Comparison of ENCODE assay signal across 14 mouse cellular contexts in genomic region chr7:72738324-72738944, GRCm38 (mm10).
A peak's percentile ranks its signal among the peaks of the same experiment; 100 is the strongest.
DNase-seq lines count a peak whose midpoint lies in the region; ATAC-seq and TF ChIP-seq lines count a peak whose summit lies in the region.
"Had no signal": no experiment of that assay in that cellular context is flagged by ENCODE, and none has a peak within 500 bp of the region (broad histone marks: within the 10 kb centered on the region; RNA-seq: fewer than 3 reads in every experiment).

No protein-coding gene starts in this region.

- no peak for TF ChIP-seq CTCF in intestine, postnatal 0 days (IDR thresholded peaks at IDR 0.05; ENCODE audit: low read depth)

- H3K4me2 ChIP-seq in intestine, embryonic 15.5 days (replicated peaks): no peak overlapping the region
- no peak overlapping the region for H3K4me2 ChIP-seq in intestine, postnatal 0 days (replicated peaks; ENCODE audit: low read depth)

- no peaks in the 10 kb centered on the region for H3K9me3 ChIP-seq in intestine, embryonic 15.5 days
- H3K9me3 ChIP-seq in intestine, postnatal 0 days (ENCODE audit: control insufficient read depth): no peaks in the 10 kb centered on the region
- no peaks in the 10 kb centered on the region for H3K9me3 ChIP-seq in midbrain, embryonic 10.5 days (replicated peaks)

- H3K4me1 ChIP-seq in intestine, embryonic 15.5 days (replicated peaks): no peaks in the 10 kb centered on the region
- no peaks in the 10 kb centered on the region for H3K4me1 ChIP-seq in intestine, postnatal 0 days (replicated peaks; ENCODE audit: control insufficient read depth, insufficient read depth, low read length)
- H3K4me1 ChIP-seq in midbrain, embryonic 10.5 days: peaks cover 17% of the 10 kb centered on the region

- H3K36me3 ChIP-seq in intestine, embryonic 15.5 days: no peaks in the 10 kb centered on the region
- no peaks in the 10 kb centered on the region for H3K36me3 ChIP-seq in intestine, postnatal 0 days (ENCODE audit: control insufficient read depth, insufficient read depth)
- H3K36me3 ChIP-seq in midbrain, embryonic 10.5 days: no peaks in the 10 kb centered on the region

- DNase-seq in forelimb bud, embryonic 11.5 days (ENCODE audit: low read depth, low spot score): peak; percentile 48
- peak; percentile 16 for DNase-seq in midbrain, embryonic 10.5 days (ENCODE audit: low spot score)
- peak; percentile 26 for DNase-seq in retina, embryonic 14.5 days (ENCODE audit: low spot score)
- DNase-seq in layer of hippocampus, adult 8-10 months (ENCODE audit: low spot score in 2 of 2): no peak
- no peak for DNase-seq in adrenal gland, adult 18-20 months (ENCODE audit: low spot score in 2 of 2)
- DNase-seq: adrenal gland, adult 2 months; cerebellum, adult 9-11 months; lung, adult 2 months; right cerebral cortex, adult 18-20 months; thymus, postnatal 14 days had no signal

- no peak overlapping the region for H3K9ac ChIP-seq in intestine, embryonic 15.5 days
- no peak overlapping the region for H3K9ac ChIP-seq in intestine, postnatal 0 days (ENCODE audit: low read depth, low read length)

- 50% methylated on average over 13 of the region's 13 CpGs for WGBS in intestine, embryonic 15.5 days
- 47% methylated on average over 13 of the region's 13 CpGs for WGBS in intestine, postnatal 0 days
- WGBS in midbrain, embryonic 10.5 days: 84% methylated on average over 13 of the region's 13 CpGs

- H3K4me3 ChIP-seq in intestine, embryonic 15.5 days (replicated peaks): no peak overlapping the region
- H3K4me3 ChIP-seq in intestine, postnatal 0 days (ENCODE audit: low read depth, low read length): no peak overlapping the region
- no peak overlapping the region for H3K4me3 ChIP-seq in midbrain, embryonic 10.5 days
- H3K4me3 ChIP-seq: left cerebral cortex, adult 2 months had no signal

- H3K27ac ChIP-seq in intestine, embryonic 15.5 days: no peak overlapping the region
- H3K27ac ChIP-seq in intestine, postnatal 0 days (ENCODE audit: low read depth, low read length): no peak overlapping the region
- peak overlapping the region; percentile 68; the same call in 1 of the 2 replicates for H3K27ac ChIP-seq in midbrain, embryonic 10.5 days (replicated peaks)
- H3K27ac ChIP-seq: left cerebral cortex, adult 2 months had no signal

- ATAC-seq in intestine, embryonic 15.5 days: 0 out of 2 replicates have a peak, but pooled peaks have one; percentile 41
- no peak for ATAC-seq in intestine, postnatal 0 days
- no peak for ATAC-seq in cerebellum, adult (ENCODE audit: insufficient number of reproducible peaks, low FRiP score, low TSS enrichment)

- H3K27me3 ChIP-seq in intestine, embryonic 15.5 days (replicated peaks): no peaks in the 10 kb centered on the region
- H3K27me3 ChIP-seq in intestine, postnatal 0 days (replicated peaks; ENCODE audit: control insufficient read depth, insufficient read depth, low read length): no peaks in the 10 kb centered on the region
- peaks cover 18% of the 10 kb centered on the region; the same call in 1 of the 2 replicates for H3K27me3 ChIP-seq in midbrain, embryonic 10.5 days (ENCODE audit: low read depth, poor library complexity, severe bottlenecking)

Comparison
In these comparisons a context has a peak if more than half of its experiments do, and no peak if none do; other contexts are left out.
1. DNase-seq: peak in forelimb bud, embryonic 11.5 days (single experiment), midbrain, embryonic 10.5 days (single experiment) and retina, embryonic 14.5 days (single experiment); none in layer of hippocampus, adult 8-10 months (0 of 2) and adrenal gland, adult 18-20 months (0 of 2).